Mouse (Mus musculus): ENCODE data around the gene Hnf1a.

Hnf1a gene

DNA sequence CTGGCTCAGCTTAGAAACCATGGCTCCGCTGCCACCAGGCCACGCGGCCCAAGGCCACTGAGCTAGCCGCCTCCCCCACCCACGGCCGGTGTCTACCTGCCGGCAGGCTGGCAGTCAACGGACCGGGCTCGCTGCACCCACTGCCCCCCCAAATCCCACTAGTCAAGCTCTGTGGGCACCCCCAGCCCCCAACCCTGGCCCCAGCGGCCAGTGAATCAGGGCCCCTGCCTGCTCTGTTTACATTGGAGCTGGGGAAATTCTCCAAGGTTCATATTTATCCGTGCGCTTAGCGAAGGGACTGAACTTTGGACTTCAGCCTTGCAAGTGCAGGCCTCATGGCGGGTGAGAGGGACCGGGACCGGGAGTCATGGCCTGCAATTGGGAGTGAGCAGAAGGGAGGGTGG is at the start of gene Hnf1a:
TSS of gene Hnf1a (minus strand) at position 271 of the 404 bp plus-strand sequence.
- DNase-seq: peak; percentile 57 to 77

DNA sequence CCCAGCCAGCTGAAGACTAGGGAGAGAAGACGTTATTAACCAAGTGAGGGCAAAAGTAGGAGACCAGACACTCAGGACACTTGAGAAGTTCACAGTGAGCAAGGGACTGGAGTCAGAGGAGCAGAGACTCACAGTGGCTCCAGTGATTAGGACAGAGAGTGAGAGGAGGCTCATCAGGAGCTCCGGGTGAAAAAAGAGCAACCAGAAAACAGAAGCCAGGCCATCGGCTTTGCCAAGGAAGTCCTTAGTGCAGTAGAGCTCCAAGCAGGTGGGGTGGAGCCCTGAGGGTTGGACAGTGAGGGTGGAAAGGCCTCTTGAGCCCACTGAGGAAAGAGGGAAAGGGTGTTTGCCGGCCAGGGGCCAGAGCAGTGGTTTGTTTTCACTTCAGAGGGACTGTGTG is 47.9 kb upstream of the Hnf1a start:
- DNase-seq: no peak

DNA sequence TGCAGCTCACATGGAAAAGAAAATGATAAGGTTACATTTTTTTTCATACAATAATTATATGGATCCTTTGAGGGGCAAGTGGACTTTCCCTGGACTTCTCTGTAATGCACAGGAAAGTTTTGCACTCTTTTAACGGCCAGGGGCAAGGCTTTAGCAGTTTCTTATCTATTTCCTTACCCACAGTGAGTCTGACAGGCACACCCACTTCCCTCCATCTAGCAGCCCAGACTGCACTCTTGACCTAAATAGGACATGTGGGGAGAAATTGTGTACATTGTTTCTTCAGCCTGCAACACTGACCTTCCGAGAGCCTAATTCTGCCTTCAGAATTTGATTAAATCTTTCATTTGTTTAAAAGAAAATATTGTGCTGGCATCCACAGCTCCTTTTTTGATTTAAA is 47.4 kb upstream of the Hnf1a start:
- DNase-seq: no peak

DNA sequence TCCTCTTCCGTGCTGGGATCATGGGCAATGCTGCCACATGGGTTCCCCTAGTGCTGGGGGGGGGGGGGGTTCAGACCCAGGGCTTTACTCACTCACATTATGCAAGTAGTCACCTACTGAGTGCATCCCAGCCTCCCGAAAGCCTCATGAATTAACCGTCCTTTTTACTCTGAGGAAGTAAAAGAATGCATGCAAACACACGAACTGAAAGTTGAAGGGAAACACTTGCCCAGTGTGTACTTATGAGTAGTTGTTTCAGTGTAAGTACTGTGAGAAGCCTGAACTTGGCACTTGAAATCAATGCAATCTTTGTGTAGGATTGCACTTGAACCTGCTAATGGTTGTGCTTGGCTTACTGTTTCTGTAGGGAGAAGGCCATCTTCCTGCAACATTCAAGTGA is 44.2 kb upstream of the Hnf1a start:
- no peak for DNase-seq

DNA sequence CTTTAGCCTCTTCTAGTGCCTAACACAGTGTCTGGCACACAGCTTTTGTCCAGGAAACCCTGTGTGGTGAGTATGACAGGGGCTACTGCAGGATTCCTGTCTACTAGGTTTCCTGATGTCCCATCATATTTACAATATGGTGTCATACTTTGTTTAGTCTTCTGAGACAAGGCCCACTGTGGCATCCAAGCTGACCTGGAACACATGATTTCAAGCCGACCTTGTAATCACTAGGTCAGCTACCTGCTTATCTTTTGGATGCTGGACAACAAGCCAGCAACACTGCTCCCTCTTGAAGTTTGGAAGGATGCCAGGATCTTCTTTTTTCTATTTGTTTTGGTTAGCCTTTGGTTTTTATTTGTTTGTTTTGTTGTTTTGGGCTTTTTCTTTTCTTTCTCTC is 43.7 kb upstream of the Hnf1a start:
- no peak for DNase-seq

DNA sequence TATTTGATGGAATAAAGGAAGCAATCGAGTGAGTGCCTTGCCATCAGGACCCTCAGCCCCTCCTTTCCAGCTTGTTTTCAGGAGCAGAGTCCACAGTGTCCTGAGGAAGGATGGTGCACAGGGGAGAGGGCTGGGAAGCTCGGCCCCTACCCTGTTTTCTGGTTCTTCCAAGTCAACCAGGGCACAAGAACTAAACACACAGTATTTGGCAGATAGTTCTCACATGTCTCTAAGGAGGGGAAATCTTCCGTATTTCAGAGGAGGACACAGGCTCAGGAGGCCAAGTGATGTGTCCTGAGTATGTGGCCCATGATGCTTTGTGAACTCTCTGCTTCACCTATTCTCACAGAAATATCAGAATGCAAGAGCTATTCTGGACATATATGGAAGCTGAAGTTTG is 42.5 kb upstream of the Hnf1a start:
- no peak for DNase-seq

DNA sequence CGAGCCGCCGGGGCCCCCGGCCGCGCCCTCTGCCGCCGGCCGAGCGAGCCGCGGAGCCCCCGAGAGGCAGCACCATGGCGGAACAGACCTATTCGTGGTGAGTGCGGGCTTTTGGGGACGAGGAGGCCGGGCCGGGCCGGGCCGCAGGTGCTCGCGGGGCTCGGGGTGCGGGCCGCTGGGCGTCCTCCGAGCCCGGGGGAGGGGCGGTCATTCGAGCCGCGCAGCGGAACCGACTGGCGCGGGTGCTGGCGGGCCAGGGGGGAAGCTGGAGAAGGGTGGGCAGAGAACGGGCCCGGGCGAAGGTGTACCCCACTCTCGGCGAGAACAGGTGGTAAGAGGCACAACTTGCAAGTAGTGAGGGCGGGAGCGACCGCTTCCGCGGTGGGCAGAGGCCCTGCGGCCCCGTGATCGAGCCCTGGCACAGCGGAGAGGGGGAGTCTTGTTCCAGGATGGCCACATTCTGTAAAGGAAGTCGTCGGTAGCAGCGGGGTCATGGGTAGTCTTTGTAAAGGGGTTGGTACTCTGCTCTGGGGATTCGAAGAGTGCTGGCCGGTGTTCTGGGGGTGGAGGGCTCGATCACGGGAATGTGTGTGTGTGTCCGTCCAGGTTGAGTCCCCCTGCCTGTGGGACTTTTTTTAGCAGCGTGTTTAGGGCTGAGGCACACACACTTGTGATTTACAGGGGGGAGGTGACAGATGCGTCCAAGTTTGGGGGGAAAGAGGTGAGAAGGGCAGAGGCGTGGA is 40.8 kb upstream of the Hnf1a start:
- peak; percentile 65 to 75 for DNase-seq

DNA sequence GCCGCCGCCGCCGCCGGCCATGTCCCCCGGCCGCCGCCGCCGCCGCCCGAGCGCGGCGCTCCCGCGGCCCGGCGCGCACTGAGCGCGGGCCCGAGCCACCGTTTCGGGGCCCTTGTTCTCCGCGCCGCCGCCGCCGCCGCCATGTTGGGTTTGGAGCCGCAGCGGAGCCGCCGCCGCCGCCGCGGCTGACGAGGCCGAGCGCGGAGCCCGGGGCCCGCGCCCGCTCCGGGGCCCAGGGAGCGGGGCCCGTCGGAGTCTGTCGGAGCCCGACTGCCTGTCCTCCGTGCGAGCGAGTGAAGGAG is 40.3 kb upstream of the Hnf1a start:
- DNase-seq: no peak

DNA sequence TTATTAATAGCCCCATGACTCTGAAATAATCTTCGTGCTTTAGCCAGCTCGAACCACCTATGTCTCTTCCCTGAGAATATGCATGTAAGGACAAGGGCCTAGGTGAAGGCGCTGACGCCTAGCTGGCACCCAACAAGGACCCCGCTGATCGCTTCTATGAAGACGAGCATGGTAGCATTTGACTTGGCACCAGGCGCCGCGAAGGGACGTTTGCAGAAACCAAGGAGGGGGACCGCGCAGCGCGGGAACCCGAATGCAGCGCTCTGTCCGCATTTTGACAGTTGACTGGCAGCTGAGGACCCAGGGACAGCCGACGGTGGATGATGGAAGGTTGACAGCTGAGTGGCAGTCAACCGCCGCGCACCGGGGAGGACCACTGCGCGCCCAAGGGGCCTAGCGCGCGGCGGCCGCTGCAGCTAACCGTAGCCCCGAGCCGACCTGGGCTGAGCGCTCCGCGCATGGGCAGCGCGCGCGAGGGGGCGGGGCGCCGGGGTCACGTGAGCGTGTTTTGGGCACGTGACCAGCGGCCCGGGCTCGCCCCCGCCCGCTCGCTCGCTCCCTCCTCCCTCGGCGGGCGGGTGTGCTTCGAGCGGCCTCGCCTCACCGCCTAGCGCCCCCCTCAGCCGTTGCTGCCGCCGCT is 39.8 kb upstream of the Hnf1a start, which contains the start of gene Sppl3:
TSS of gene Sppl3 (plus strand) at position 561 of the 640 bp plus-strand sequence.
- peak; percentile 97 for DNase-seq

DNA sequence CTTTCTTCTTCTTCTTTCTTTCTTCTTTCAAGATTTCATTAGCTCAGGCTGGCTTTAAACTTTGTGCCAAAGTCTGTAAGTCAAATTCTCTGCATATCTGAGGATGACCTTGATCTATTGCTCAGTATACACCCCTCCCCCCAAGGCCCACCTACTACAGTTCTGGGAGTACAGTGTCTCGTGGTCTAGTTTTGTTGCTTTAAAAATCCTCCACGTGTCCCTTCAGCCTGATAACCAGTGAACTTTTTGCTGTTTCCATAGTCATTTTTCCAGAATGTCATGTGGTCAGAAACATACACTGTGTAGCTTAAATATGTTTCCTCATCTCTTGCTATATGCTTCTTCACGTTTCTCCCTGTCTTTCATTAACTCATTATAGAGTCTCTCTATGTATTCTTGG is 39.1 kb upstream of the Hnf1a start:
- no peak for DNase-seq

DNA sequence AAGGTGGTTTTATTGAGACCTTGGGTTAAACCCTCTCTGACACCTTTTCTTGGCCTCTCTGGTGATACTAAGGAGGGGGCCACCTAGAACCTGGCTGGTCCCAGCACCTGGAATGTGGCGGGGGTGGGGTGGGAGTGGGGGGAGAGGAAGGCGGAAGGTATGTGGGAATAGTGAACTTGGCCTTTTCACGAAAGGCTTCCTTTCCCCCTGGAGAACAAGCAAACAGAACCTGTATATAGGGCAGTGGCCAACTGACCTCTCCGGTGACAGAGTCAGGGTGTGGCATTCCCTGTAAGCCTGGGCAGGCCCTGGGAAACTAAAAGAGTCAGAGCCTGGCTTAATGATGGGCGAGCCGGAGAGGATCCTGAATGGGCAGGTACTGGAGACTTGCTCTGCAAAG is 38.2 kb upstream of the Hnf1a start:
- no peak for DNase-seq

DNA sequence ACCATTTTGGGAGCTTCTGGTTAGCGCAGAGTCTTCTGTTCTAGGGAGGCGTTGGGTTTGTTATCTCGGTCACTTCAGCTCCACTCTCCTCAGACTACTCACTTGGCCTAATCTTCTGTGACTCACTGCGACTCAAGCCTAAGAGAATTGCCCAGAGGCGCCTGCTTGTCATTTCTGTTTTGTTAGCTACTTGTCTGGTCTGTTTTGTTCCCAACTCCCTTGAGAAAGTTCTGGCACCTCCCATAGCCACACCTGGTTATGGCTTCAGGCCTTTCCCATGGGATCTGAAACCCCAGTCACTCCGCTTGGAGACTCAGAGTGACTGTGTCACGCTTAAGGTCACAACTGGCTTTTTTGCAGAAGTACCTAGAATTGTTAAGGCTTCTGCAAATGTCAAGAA is 37.4 kb upstream of the Hnf1a start:
- no peak for DNase-seq

DNA sequence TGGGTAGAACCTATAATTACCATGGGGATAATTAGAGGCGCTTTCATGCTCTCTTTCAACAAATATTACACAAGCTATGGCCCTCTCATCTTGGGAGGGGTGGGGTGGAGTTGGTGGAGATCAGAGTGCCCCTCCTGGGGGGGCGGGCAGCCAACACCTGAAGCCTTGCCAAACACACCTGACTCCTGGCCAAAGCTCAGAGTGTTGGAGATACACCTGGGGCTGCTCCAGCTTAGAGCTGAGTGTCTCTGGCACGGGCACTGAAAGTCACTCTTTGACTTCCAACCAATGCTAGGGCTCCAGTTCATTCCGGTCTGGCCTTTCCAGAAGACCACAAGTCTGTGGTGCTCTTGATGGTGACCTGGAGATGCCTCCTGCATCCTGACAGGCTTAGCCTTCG is 36.9 kb upstream of the Hnf1a start:
- DNase-seq: no peak

DNA sequence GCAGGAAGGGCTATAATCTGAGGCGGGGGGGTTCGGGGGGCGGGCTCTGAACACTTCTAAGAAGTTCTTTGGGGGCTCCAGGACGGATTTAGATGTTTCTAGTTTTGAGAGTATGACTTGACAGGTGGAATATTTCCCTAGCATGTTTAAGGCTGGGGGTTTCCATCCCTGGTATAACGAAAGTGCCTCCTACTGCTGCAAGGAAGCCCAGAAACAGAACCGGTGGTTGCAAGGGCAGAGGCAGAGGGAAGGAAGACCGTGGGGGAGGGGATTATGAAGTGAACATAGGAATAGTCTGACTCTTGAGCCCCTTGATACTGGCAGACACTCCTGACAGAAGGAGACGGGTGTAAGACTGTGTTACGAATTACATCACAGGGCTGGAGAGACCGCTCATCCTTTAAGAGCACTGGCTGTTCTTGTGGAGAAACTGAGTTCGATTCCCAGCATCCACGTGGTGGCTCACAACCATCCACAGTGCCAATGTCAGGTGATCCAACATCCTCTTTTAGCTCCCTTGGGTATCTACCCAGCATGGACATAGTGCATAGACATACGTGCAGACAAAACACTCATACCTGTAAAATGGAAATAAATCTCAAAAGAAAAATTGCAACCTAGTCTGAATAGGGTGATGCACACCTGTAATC is 32.5 kb upstream of the Hnf1a start:
- no peak for DNase-seq

DNA sequence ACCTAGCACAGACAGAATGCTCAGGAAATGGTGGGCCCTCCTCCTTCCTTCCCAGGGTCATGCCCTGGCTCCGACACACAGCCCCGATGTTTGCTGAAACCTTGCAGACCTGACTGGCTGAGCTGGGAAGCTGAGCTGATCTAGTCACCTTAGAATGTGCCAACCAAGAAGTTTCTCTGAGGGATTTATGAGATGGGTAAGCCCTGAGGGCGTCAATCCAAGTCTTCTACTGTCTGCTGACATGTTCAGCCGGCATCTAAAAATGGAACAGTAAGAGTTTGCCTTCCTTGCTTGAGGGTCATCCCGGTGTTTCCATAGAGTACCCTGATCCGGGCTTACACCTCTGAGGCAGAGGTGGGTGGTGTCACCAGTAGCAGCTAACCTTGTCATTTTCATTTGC is 31.9 kb upstream of the Hnf1a start:
- no peak for DNase-seq

DNA sequence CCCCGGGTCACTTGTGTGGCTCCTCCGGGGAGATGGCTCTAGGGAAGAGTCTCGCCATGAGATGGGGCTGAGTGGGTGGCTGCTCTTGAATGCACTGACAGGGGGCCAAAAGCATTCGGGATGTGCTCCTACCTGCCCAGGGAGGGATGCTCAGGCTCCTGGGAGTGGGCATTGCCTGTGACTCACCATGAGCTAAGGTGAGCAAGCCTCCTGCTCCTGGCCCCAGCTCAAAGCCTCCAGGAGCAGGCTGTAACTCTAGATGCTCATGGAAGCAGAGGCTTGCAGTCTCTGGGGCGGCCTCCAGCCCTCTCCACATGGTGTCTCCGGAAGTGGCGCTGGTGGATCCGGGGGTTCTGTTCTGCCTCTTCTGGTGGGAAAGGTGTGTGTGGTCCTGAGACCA is 30.6 kb upstream of the Hnf1a start:
- DNase-seq: no peak

DNA sequence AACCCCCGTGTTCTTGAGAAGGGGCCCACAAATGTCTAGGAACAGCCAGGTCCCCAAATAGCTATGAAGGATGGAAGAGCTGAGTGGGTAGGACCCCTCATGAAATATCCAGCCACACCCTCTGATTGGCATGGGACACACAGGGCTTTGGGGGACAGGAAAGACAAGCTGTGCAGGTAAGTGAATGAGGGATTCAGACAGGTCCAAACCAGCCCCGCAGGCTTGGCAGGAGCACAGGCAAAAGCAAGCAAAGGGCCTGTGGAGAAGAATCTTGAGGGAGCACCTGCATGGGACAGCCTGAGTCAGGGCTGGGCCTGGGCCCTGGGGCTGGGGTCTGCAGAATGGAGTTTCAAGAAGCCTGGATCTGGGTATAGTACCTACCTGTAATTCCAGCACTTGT is 29.6 kb upstream of the Hnf1a start:
- no peak for DNase-seq

DNA sequence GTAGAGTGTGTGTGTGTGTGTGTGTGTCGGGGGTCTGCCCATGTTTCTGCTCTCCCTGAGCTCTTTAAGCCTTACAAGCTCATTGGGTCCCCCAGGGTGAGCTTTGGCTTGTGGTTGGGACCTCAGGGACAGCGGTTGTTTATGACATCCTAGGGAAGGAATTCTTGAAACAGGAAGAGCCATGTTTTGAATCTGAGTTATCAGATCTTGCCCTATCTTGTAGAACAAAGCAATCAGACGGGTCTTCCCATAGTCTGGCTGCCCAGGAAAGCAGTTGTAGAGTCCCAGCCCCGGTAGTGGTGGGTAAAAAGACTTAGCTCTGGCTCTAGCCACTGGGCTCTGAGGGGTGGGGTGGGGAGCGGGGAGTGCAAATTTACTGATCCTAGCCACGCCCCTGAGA is 26.4 kb upstream of the Hnf1a start:
- DNase-seq: no peak

DNA sequence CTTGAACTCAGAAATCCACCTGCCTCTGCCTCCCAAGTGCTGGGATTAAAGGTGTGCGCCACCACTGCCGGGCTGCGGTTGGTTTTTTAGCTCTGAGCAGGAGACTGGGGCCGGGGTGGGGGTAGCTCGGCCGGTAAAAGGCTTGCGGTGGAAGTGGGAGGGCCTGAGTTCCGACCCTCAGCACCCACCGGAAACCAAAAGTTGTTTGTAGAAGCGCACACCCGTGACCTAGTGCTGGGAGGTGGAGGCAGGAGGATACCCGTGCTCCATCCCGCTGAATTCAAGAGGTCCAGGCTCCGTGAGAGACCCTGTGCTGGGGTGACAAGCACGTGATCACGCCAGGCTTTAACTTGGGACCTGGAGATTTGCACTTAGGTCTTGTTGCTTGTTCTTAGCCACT is 25.6 kb upstream of the Hnf1a start:
- no peak for DNase-seq

DNA sequence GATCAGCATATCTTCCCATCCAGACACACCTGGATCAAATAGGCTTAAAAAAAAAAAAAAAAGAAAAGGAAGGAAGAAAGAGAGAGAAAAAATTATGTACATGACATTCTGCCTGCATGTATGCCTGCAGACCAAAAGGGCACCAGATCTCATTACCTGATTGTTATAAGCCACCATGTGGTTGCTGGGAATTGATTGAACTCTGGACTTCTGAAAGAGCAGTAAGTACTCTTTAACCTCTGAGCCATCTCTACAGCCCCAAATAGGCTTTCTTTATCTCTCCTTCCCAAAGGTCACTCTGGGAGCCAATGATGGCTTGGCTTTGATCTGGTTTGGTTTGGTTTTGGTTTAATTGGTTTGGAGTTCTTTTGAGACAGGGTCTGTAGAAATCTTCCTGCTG is 14.2 kb upstream of the Hnf1a start:
- no peak for DNase-seq

DNA sequence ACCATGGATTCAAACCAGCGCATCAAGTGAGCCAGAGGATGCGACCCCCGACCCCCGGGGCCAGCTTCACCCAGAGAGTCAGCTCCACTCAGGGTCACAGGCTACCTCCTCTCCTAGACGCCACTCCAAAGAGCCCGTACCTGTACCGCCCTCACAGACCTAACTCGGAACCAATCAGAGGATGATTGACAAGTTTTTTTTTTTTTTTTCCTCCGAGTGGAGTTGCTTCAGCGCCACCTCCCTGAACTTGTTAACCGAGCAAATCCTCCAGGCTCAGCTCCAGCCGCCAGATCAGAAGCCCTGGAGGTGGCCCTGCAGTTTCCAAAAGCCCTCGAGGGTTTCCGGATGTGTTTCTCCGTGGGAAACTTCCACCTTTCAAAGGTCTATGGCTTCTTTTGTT is 11.1 kb upstream of the Hnf1a start:
- DNase-seq: no peak

DNA sequence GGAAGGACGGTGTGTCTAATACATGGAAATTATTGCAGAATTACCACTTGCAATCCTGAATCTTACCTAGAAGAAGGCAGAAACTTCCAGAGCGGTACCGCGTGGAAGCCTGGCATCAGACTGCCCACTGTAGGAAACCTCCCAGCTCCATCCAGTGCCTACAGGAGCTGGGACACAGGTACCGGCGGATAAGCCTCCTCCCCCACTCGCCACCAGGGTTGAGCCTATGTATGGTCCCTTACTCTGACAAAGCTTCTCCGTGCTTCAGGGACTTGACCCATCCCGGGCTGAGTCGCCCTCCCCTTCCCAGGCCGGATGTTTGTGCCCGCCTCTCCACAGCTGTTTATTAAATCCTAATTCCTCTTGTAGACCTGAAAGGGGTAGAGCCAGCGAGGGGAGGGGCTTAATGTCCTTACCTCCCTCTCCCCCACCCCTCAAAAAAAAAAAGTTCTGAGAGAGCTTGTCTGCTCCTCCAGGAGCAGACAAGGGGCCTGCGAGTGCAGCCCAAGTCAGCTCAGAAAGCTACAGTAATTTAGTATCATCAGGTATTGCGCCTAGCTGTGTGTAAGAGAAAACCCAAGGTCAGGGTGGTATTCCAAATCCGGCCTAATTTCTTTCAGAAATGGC is 9.3 kb upstream of the Hnf1a start:
- peak in 1 of 2 experiments; percentile 33 for DNase-seq

DNA sequence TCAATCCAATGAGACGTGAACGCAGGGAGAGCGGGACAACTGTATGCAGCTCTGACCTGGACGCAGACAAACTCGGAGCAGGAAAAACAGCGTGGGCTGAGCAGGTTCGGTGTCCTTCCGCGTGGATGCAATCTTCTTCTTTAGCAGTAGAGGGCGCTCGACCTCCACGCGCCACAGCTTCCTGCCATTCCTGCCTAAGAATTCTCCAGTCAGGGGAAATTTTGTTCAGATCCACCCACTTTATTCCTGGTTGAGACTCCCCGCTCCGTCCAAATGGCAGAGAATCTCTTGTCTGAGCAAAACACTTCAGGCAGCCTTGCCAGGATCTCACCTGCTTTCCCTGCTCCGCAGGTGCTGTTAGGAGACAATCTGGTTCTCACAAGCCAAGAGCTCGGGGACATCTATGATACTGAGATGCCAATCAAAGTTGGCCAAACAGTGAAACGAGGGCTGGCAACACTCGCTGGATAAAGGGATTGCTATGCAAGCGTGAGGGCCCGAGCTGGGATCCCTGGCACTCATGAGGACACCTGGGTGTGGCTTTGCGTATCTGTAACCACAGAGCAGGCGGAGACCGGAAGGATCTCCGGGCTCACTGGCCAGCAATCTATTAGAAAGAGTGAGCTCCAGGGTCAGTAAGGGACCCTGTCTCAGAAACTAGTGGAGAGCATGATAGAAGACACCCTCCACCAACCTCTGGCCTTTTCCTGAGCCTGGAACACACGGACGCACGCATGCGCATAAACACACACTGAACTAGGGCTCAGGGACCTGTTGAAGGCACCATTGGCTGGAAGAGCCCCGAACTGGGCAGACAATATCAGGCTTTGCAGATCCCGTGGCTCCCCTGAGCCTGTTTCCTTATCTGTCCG is 8.6 kb upstream of the Hnf1a start:
- peak; percentile 74 to 84 for DNase-seq
